Mouse (Mus musculus) liver, embryonic 16.5 days (tissue): ENCODE data around the gene Osr1. TPM values are rescaled to one million over a fixed set of nuclear protein-coding genes. Genes with fewer than 3 reads are reported as not detected.

Experiments used
- ATAC-seq: fragments of 200-750 bp; cut with Nextera tagmentation; 2 replicates; pipeline ENCODE4 v1.8.0; 2017; ENCODE audit warnings: low read depth, mild to moderate bottlenecking, moderate number of reproducible peaks, moderate library complexity
- H3K27ac ChIP-seq: fragments of 300-500 bp; sonication (generic); 2 replicates; pipeline ENCODE4 v1.5.1; 2014; ENCODE audit warnings: mild to moderate bottlenecking, low read length
- H3K27me3 ChIP-seq: fragments of 300-500 bp; sonication (generic); 2 replicates; pipeline ENCODE4 v1.6.1; 2014; ENCODE audit warnings: low read depth, low read length, mixed read lengths; ENCODE audit not compliant: control insufficient read depth, insufficient read depth
- H3K36me3 ChIP-seq: fragments of 300-500 bp; sonication (generic); 2 replicates; pipeline ENCODE4 v1.6.1; 2014; ENCODE audit warnings: mild to moderate bottlenecking; ENCODE audit not compliant: control insufficient read depth, insufficient read depth
- H3K4me1 ChIP-seq: fragments of 300-500 bp; sonication (generic); 2 replicates; pipeline ENCODE4 v1.6.1; 2014; ENCODE audit warnings: low read depth, low read length, mixed read lengths; ENCODE audit not compliant: control insufficient read depth
- H3K4me2 ChIP-seq: fragments of 300-500 bp; sonication (generic); 2 replicates; pipeline ENCODE4 v1.6.1; 2014; ENCODE audit warnings: low read depth, low read length, mixed read lengths
- H3K4me3 ChIP-seq: fragments of 300-500 bp; sonication (generic); 2 replicates; pipeline ENCODE4 v1.5.1; 2014; ENCODE audit warnings: low read depth, mild to moderate bottlenecking, low read length
- H3K9ac ChIP-seq: fragments of 300-500 bp; sonication (generic); 2 replicates; pipeline ENCODE4 v1.6.1; 2014; ENCODE audit warnings: low read depth, low read length
- H3K9me3 ChIP-seq: fragments of 300-500 bp; sonication (generic); replicated peaks from 2 replicates; pipeline ENCODE4 v1.6.1; 2016; ENCODE audit warnings: low read length; ENCODE audit not compliant: control insufficient read depth
- WGBS: fragments of 180-500 bp; shearing (Covaris S2); extraction: QIAGEN DNeasy Blood & Tissue Kit; methylation state at CpG from one replicate; pipeline ENCODE4 v1.1.7; 2014; ENCODE audit not compliant: insufficient replicate concordance; 5-methylcytosine and 5-hydroxymethylcytosine counted together
- polyA plus RNA-seq: library from polyadenylated mRNA; unstranded; fragments of >200 nt; fragmentation: Nextera tagmentation; extraction: Ambion mirVana; gene quantifications from 2 replicates; pipeline ENCODE4 v1.2.1, GENCODE M21; 2015

Osr1 gene
- polyA plus RNA-seq = 0.32 and 0.76 TPM in 2 replicates

- H3K9ac ChIP-seq = no peak within 1 kb of the TSS
- no peak for ATAC-seq
Observed at GRCm38 (mm10) chr12:9569971-9570370, at the start of gene Osr1. Osr1 (plus strand) TSS chr12:9570116.

DNA sequence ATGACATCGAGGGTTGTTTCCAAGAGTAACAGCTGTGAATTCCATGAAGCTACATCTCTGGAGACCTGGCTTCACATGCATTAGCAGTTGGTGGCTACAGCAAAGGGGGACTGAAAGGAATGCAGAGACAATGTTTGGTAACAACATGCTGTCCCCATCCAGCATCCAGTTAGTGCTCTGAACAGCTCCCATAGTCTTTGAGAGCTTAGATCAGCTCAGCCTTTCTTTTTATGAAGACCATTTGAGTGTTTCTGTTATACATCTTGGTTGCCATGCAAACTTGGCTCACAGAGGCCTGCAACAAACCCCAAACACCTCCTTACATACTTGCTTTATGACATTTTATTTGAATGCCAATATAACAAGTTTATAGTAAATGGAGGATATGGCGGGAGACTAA lies 19.6 kb upstream of the Osr1 start:
- 68% methylated on average over 2 of the region's 2 CpGs for WGBS

More at GRCm38 (mm10) chr12:9569971-9570370, at the start of gene Osr1:
- H3K4me2 ChIP-seq = peak within 1 kb of the TSS; percentile 49
- peak within 1 kb of the TSS; percentile 46 for H3K4me3 ChIP-seq
- no peaks in the 10 kb centered on the region for H3K36me3 ChIP-seq
- peaks cover 44% of the 10 kb centered on the region for H3K27me3 ChIP-seq
- no peaks in the 10 kb centered on the region for H3K4me1 ChIP-seq
- under 1% methylated on average over 15 of the region's 15 CpGs for WGBS
- H3K27ac ChIP-seq = no peak within 1 kb of the TSS
- no peaks in the 10 kb centered on the region for H3K9me3 ChIP-seq

GRCm38 (mm10) chr12:9564956-9565355 lies 5.0 kb upstream of the Osr1 start:
- 56% methylated on average over 3 of the region's 3 CpGs for WGBS

More for the DNA sequence above, 19.6 kb upstream of the Osr1 start:
- no peak for ATAC-seq
- Histone ChIP-seq H3K27ac (no peak overlapping the region), H3K36me3 (no peaks in the 10 kb centered on the region), H3K9me3 (no peaks in the 10 kb centered on the region), H3K27me3 (no peaks in the 10 kb centered on the region), H3K4me1 (no peaks in the 10 kb centered on the region), H3K9ac (no peak overlapping the region), H3K4me3 (no peak overlapping the region), H3K4me2 (no peak overlapping the region)

DNA sequence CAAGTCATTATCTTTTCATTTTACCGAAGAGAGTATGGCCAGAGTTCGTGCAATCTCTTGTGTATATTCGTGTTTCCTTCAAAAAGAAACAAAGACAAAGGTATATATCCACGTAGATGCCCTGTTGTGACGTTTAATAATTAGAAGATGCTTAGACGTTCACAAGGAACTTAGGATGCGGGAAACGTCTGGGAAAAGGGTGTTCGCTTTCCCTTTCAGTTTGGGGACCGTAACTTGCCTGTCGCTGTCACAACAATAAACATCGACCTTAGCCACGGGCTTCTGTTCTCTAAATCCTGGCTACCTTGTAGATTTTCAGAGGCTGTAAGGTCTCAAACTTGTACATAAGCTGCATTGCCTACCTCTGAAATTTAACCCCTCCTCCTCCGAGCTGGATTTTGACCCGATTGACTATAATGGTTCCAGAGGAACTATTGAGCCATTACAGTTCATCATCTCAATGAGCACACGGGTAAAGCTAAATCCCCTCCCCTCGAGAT lies 630 bp downstream of the Osr1 start:
- Histone ChIP-seq H3K27me3 (peaks cover 49% of the 10 kb centered on the region), H3K36me3 (no peaks in the 10 kb centered on the region), H3K9ac (no peak overlapping the region), H3K4me2 (peak overlapping the region; percentile 49), H3K27ac (no peak overlapping the region), H3K4me3 (peak overlapping the region; percentile 46), H3K9me3 (no peaks in the 10 kb centered on the region), H3K4me1 (no peaks in the 10 kb centered on the region)
- ATAC-seq = no peak
- WGBS = under 1% methylated on average over 17 of the region's 17 CpGs

More at GRCm38 (mm10) chr12:9564956-9565355, 5.0 kb upstream of the Osr1 start:
- H3K27me3 ChIP-seq = no peaks in the 10 kb centered on the region
- H3K36me3 ChIP-seq = no peaks in the 10 kb centered on the region
- ATAC-seq = no peak
- H3K4me1 ChIP-seq = no peaks in the 10 kb centered on the region
- H3K4me3 ChIP-seq = no peak overlapping the region
- H3K4me2 ChIP-seq = no peak overlapping the region
- H3K9ac ChIP-seq = no peak overlapping the region
- no peaks in the 10 kb centered on the region for H3K9me3 ChIP-seq
- no peak overlapping the region for H3K27ac ChIP-seq

DNA sequence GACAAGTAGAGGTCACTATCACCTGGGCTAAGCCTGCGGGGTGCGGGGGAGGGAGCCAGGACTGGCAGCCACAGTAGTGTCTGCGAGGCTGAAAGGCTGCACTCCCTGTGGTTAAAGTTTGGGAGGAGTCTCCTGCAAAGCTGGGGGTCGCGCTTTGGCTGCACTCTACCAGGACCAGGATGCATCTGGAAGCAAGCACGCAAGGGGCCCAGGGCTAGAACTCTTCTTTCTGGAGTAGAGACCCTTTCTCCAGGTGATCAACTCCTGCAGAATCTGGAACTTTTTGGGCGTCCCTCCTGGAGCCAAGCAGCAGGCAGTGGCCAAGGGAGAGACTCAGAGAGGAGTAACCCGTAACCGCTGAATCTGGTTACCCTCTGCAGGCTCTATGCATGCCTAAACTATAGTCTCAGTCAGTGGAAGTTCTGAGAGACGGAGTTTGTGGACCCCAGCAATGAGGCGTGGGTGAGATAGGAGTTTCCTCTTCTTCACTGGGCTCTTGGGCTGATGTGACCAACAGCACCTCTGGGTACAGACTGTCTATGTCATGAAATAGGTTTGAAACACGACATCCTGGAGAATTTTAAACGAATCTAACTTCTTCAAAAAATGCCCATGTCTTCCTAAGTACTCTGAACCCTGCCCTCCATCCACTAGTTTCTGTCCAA lies 1.5 kb downstream of the Osr1 start:
- Histone ChIP-seq H3K27me3 (peaks cover 58% of the 10 kb centered on the region), H3K9ac (no peak overlapping the region), H3K36me3 (no peaks in the 10 kb centered on the region), H3K4me1 (no peaks in the 10 kb centered on the region), H3K9me3 (no peaks in the 10 kb centered on the region), H3K27ac (no peak overlapping the region), H3K4me2 (no peak overlapping the region), H3K4me3 (no peak overlapping the region)
- WGBS = 5% methylated on average over 13 of the region's 13 CpGs
- no peak for ATAC-seq

GRCm38 (mm10) chr12:9572022-9572421 lies 2.1 kb downstream of the Osr1 start:
- Histone ChIP-seq H3K27me3 (peaks cover 64% of the 10 kb centered on the region), H3K9me3 (no peaks in the 10 kb centered on the region), H3K9ac (no peak overlapping the region), H3K36me3 (no peaks in the 10 kb centered on the region), H3K4me3 (no peak overlapping the region), H3K4me1 (no peaks in the 10 kb centered on the region), H3K27ac (no peak overlapping the region), H3K4me2 (no peak overlapping the region)
- no peak for ATAC-seq
- WGBS = 21% methylated on average over 4 of the region's 4 CpGs

DNA sequence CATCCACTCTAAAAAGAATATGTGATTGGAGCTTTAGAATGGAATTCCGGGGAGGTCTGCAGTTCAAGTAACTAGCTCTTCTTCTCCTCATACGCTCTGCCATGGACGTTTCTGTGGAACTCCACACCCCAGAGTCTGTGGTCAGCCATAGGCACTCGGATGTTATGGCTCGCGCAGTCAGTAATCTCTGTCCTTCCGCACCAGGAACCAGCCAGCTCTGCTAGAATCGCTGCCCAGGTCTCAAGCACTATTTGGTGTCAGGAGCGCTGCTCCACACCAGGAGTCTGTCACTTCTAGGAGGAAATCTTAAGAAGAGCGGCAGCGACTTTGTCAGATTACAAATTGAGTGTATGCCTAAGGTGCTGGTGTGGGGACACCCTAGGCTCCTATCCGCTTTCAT lies 3.8 kb downstream of the Osr1 start:
- H3K4me1 ChIP-seq = no peaks in the 10 kb centered on the region
- no peak overlapping the region for H3K4me3 ChIP-seq
- 0 out of 2 replicates have a peak overlapping the region, but pooled peaks have one; percentile 50 for H3K4me2 ChIP-seq
- no peaks in the 10 kb centered on the region for H3K9me3 ChIP-seq
- no peaks in the 10 kb centered on the region for H3K36me3 ChIP-seq
- no peak overlapping the region for H3K9ac ChIP-seq
- ATAC-seq = no peak
- 3% methylated on average over 12 of the region's 12 CpGs for WGBS
- no peak overlapping the region for H3K27ac ChIP-seq
- H3K27me3 ChIP-seq = peaks cover 81% of the 10 kb centered on the region

GRCm38 (mm10) chr12:9574244-9574871 lies 4.4 kb downstream of the Osr1 start:
- Histone ChIP-seq H3K4me1 (no peaks in the 10 kb centered on the region), H3K9me3 (no peaks in the 10 kb centered on the region), H3K4me3 (peak overlapping the region; percentile 28), H3K27ac (no peak overlapping the region), H3K9ac (no peak overlapping the region), H3K27me3 (peaks cover 87% of the 10 kb centered on the region), H3K36me3 (no peaks in the 10 kb centered on the region), H3K4me2 (peak overlapping the region; percentile 50)
- no peak for ATAC-seq
- under 1% methylated on average over 34 of the region's 38 CpGs for WGBS
